Mouse (Mus musculus): ENCODE measurements at regions not wholly inside any gene's neighbourhood (a gene's known extent, or its start where the extent isn't known, plus 50 kb on each side); places are given as distances from the start of the nearest gene placed in this dataset.

- DNase-seq = no peak
- TF ChIP-seq POLR2A (IDR thresholded peaks at IDR 0.05; ENCODE audit: borderline replicate concordance, insufficient read depth, low read length) = no peak
- TF ChIP-seq CTCF (IDR thresholded peaks at IDR 0.05; ENCODE audit: borderline replicate concordance, insufficient read depth, low read depth, low read length) = no peak
- no peaks in the 10 kb centered on the region for H3K4me1 ChIP-seq (ENCODE audit: control insufficient read depth, insufficient read depth, low read length)
- WGBS = 89% methylated on average over 7 of the region's 7 CpGs
- H3K27ac ChIP-seq (ENCODE audit: insufficient read depth, low read length) = no peak overlapping the region
- H3K27me3 ChIP-seq (ENCODE audit: control insufficient read depth, insufficient read depth, low read length) = no peaks in the 10 kb centered on the region
- H3K4me3 ChIP-seq (replicated peaks; ENCODE audit: insufficient read depth, low read depth, low read length) = no peak overlapping the region
These were observed 653.9 kb downstream of the Fat4 start for GRCm38 (mm10) chr3:39540530-39541118.

- no peak for TF ChIP-seq POLR2A (IDR thresholded peaks at IDR 0.05; ENCODE audit: borderline replicate concordance, insufficient read depth, low read length)
- TF ChIP-seq CTCF (IDR thresholded peaks at IDR 0.05; ENCODE audit: borderline replicate concordance, insufficient read depth, low read depth, low read length) = no peak
- Histone ChIP-seq H3K27me3 (ENCODE audit: control insufficient read depth, insufficient read depth, low read length) (no peaks in the 10 kb centered on the region), H3K27ac (ENCODE audit: insufficient read depth, low read length) (no peak overlapping the region), H3K4me3 (replicated peaks; ENCODE audit: insufficient read depth, low read depth, low read length) (no peak overlapping the region), H3K4me1 (ENCODE audit: control insufficient read depth, insufficient read depth, low read length) (no peaks in the 10 kb centered on the region)
- DNase-seq = no peak
- WGBS = 91% methylated on average over 3 of the region's 3 CpGs
These were observed 672.8 kb downstream of the Fat4 start for GRCm38 (mm10) chr3:39559460-39560041.

- 19% methylated on average over 1 of the region's 1 CpGs for WGBS
- Histone ChIP-seq H3K27me3 (ENCODE audit: control insufficient read depth, insufficient read depth, low read length) (no peaks in the 10 kb centered on the region), H3K4me3 (replicated peaks; ENCODE audit: insufficient read depth, low read depth, low read length) (no peak overlapping the region), H3K4me1 (ENCODE audit: control insufficient read depth, insufficient read depth, low read length) (no peaks in the 10 kb centered on the region), H3K27ac (ENCODE audit: insufficient read depth, low read length) (no peak overlapping the region)
- DNase-seq = no peak
- TF ChIP-seq POLR2A (IDR thresholded peaks at IDR 0.05; ENCODE audit: borderline replicate concordance, insufficient read depth, low read length) (no peak), CTCF (IDR thresholded peaks at IDR 0.05; ENCODE audit: borderline replicate concordance, insufficient read depth, low read depth, low read length) (no peak)
These were observed 674.2 kb downstream of the Fat4 start for GRCm38 (mm10) chr3:39560951-39561350.

GRCm38 (mm10) chr3:39571444-39572237 lies 684.9 kb downstream of the Fat4 start:
- no peak for TF ChIP-seq CTCF (IDR thresholded peaks at IDR 0.05; ENCODE audit: borderline replicate concordance, insufficient read depth, low read depth, low read length)
- TF ChIP-seq POLR2A (IDR thresholded peaks at IDR 0.05; ENCODE audit: borderline replicate concordance, insufficient read depth, low read length) = no peak
- H3K4me3 ChIP-seq (replicated peaks; ENCODE audit: insufficient read depth, low read depth, low read length) = no peak overlapping the region
- WGBS = 82% methylated on average over 5 of the region's 5 CpGs
- no peaks in the 10 kb centered on the region for H3K4me1 ChIP-seq (ENCODE audit: control insufficient read depth, insufficient read depth, low read length)
- no peak overlapping the region for H3K27ac ChIP-seq (ENCODE audit: insufficient read depth, low read length)
- no peaks in the 10 kb centered on the region for H3K27me3 ChIP-seq (ENCODE audit: control insufficient read depth, insufficient read depth, low read length)
- DNase-seq = no peak

DNA sequence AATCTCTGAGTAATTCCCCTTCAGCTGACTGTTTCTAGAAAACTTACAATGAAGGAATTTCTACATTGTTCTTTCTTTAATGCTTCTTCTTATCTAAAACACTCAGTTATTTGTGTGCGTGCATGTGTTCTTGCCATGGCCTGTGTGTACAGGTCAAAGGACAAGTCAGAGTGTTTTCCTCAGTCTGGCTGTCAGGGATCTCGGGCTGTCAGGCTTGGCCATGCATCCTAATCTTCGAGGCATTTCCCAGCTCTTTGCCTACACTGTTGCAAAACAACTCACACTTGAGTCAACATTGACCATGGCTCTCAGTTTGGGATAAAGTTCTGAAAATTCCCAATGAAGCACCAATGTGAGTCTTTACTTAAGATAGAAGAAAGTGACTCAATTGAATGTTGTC lies 688.5 kb downstream of the Fat4 start:
- no peak for DNase-seq
- H3K27ac ChIP-seq (ENCODE audit: insufficient read depth, low read length) = no peak overlapping the region
- H3K4me1 ChIP-seq (ENCODE audit: control insufficient read depth, insufficient read depth, low read length) = no peaks in the 10 kb centered on the region
- H3K4me3 ChIP-seq (replicated peaks; ENCODE audit: insufficient read depth, low read depth, low read length) = no peak overlapping the region
- no peak for TF ChIP-seq CTCF (IDR thresholded peaks at IDR 0.05; ENCODE audit: borderline replicate concordance, insufficient read depth, low read depth, low read length)
- no peak for TF ChIP-seq POLR2A (IDR thresholded peaks at IDR 0.05; ENCODE audit: borderline replicate concordance, insufficient read depth, low read length)
- no peaks in the 10 kb centered on the region for H3K27me3 ChIP-seq (ENCODE audit: control insufficient read depth, insufficient read depth, low read length)
- WGBS = 84% methylated on average over 3 of the region's 3 CpGs

DNA sequence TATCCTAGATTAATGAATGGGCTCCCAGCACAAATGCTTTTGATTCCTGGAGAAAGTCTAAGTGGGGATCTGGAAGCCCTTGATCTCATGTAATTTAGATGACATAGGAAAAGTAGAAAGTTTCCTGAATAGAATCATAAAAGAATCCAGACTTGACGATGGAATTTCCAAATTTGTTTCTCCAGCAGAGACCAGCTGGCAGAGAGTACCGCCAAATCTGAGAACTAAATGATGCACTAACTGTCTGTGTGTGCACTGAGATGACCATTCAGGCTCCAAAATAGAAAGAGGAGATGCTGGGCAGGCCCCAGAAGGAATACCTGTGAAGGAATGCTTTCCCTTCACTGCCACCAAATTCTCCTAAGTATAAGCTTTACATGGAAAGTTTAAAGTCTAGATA lies 704.6 kb downstream of the Fat4 start:
- DNase-seq = no peak
- H3K4me1 ChIP-seq (ENCODE audit: control insufficient read depth, insufficient read depth, low read length) = no peaks in the 10 kb centered on the region
- H3K27ac ChIP-seq (ENCODE audit: insufficient read depth, low read length) = no peak overlapping the region
- no peak for TF ChIP-seq POLR2A (IDR thresholded peaks at IDR 0.05; ENCODE audit: borderline replicate concordance, insufficient read depth, low read length)
- no peak for TF ChIP-seq CTCF (IDR thresholded peaks at IDR 0.05; ENCODE audit: borderline replicate concordance, insufficient read depth, low read depth, low read length)
- no peak overlapping the region for H3K4me3 ChIP-seq (replicated peaks; ENCODE audit: insufficient read depth, low read depth, low read length)
- 34% methylated on average over 2 of the region's 2 CpGs for WGBS
- no peaks in the 10 kb centered on the region for H3K27me3 ChIP-seq (ENCODE audit: control insufficient read depth, insufficient read depth, low read length)

GRCm38 (mm10) chr3:39592349-39593117 lies 705.8 kb downstream of the Fat4 start:
- Histone ChIP-seq H3K4me1 (ENCODE audit: control insufficient read depth, insufficient read depth, low read length) (no peaks in the 10 kb centered on the region), H3K27me3 (ENCODE audit: control insufficient read depth, insufficient read depth, low read length) (no peaks in the 10 kb centered on the region), H3K4me3 (replicated peaks; ENCODE audit: insufficient read depth, low read depth, low read length) (no peak overlapping the region), H3K27ac (ENCODE audit: insufficient read depth, low read length) (no peak overlapping the region)
- TF ChIP-seq POLR2A (IDR thresholded peaks at IDR 0.05; ENCODE audit: borderline replicate concordance, insufficient read depth, low read length) (no peak), CTCF (IDR thresholded peaks at IDR 0.05; ENCODE audit: borderline replicate concordance, insufficient read depth, low read depth, low read length) (no peak)
- peak in 1 of 2 experiments; percentile 7 for DNase-seq
- 7% methylated on average over 4 of the region's 4 CpGs for whole genome bisulfite sequencing
